Mouse (Mus musculus): ENCODE results near the gene Lama5.
A peak's percentile ranks its signal among the peaks of the same experiment; 100 is the strongest.
"Not testable (repeated sequence)": the region's sequence is repeated elsewhere in the genome, so short reads cannot be mapped to it uniquely, and the experiment has no call there.

Gene Lama5

DNA sequence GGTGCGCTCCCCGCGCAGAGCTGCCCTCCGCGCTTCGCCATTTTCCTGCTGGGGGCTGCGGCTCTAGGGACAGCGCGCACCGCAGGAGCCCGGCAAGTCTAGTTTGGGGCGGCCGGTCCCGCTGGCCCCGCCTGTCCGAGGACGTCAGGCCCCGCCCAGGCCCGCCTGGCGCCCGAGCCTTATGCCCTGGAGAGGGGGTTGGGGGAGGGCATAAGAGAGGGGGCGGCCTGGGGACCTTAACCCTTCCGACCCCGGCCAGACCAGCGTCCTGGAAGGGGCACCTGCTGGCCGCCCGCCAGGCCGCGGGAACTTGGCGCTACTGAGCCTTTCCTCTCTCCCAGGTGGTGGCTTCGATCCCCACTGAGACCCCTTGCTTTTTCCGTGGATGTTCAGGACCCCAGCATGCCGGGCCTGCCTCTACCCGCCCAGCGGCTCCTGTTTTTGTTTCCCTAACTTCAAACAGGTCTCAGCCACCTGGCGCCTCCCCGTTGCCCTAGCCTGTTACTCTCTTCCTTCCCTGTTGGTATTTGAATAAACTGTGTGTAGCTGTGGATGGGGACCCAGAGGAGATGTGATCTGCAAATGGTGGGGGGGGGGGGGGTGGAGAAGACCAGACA, at the start of gene Lama5:
TSS of gene Lama5 (minus strand) at position 98 of the 617 bp plus-strand sequence.
- DNase-seq = peak; percentile 87

GRCm38 (mm10) chr2:180274523-180274922, 48.9 kb upstream of the Lama5 start:
- no peak for DNase-seq

DNA sequence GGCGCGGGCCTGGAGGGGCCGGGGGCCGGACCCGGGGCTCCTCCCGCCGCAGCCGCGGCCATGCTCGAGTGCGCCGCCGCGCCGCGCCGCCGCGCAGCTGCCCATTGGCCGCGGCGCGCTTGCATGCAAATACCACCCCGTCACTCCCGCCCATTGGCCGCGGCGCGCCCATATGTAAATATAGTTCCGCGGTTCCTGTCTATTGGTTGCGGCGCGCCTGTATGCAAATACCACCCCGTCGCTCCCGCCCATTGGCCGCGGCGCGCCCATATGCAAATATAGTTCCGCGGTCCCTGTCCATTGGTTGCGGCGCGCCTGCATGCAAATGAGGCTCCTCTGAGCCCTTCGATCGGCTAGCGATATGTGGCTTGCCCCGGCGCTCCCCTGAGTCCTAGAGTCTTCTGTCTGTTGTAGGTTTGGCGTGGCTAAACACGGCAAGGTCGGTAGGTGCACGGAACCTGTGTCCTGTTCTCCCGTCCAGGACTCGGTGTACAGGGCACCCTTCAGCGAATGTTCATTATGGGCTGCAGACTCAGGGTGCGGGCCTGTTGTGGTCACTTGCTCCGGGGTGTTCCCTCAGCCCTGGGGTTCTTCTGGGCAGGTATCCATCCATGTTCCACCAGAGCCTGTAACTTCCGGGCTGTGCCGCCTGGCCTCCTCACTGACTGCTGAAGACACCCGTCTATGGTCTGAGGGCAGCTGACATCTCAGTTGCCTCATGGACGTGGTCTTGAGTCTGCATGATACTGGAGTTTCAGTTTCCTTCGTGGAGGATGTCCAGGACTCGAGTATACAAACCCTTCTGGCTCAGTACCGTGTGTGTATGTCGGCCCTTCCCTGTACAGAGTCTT, 48.0 kb upstream of the Lama5 start, which contains the start of gene Cables2:
TSS of gene Cables2 (minus strand) at position 103 of the 851 bp plus-strand sequence.
- DNase-seq = peak; percentile 92

- DNase-seq = no peak
Observed at GRCm38 (mm10) chr2:180272884-180273321, 47.2 kb upstream of the Lama5 start.

DNA sequence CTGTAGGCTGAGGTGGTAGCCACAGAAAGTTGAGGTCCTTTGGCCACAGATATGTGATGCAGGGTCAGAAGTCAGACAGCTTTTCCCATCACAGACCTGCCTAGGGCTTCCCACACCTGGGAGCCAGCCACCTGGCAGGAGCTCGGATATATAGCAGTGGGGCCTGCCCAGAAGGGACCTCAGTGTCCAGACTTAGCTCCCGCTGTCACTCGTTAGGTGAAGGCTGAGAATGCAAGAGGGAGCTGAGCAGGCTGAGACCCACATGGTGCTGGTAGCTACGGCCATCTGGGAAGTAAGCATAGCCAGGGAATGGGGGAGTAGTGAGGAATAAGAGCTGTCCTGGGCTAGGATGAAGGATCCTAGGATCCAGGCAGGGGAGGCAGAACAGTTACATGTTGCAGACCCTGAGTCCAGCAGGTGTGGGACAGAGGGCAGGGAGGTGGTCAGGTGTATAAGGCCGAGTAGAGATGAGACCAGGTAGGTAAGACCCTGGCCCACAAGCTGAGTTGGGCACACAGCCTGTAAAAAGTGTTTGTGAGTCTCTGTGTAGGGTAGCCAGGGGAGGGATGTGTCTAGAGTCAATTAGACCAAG, 46.2 kb upstream of the Lama5 start:
- no peak for DNase-seq

GRCm38 (mm10) chr2:180270537-180271255, 45.0 kb upstream of the Lama5 start:
- DNase-seq = no peak

DNA sequence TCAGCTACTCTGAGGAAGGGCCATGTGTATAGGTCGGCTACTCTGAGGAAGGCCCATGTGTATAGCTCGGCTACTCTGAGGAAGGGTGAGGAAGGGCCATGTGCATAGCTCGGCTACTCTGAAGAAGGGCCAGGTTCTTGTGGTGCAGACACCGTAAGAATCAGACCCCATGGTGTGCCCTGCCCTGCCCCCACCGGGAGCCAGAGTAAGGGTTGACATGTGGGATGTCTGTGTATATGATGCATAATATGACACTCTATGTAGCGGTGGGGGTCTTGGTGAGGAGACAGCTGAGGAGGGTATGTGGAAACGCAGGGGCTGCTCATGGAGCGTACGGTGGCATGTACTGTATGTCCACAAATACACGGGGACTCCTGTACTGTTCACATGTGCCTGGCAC, 43.7 kb upstream of the Lama5 start:
- DNase-seq = no peak

- no peak for DNase-seq
Observed at GRCm38 (mm10) chr2:180267955-180268354, 42.3 kb upstream of the Lama5 start.

GRCm38 (mm10) chr2:180262891-180263290, 37.2 kb upstream of the Lama5 start:
- no peak for DNase-seq

DNA sequence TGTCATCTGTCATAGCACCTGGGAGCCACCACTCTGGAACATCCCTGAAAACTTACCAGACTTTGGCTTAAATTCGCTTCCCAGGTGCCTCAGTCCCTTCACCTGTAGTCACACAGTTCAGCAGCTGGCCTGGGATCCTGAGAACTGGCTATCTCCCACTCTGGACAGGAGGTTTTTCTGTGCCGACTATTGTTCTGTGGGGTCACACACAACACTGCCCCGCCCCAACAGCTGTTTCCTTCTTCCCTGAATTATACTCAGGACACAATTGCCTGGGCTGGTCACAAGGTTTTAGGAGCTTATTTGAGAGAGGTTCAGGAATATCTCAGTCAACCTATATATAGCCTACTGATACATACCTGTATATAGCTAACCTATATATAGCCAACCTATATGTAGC, 36.8 kb upstream of the Lama5 start:
- DNase-seq = no peak

DNA sequence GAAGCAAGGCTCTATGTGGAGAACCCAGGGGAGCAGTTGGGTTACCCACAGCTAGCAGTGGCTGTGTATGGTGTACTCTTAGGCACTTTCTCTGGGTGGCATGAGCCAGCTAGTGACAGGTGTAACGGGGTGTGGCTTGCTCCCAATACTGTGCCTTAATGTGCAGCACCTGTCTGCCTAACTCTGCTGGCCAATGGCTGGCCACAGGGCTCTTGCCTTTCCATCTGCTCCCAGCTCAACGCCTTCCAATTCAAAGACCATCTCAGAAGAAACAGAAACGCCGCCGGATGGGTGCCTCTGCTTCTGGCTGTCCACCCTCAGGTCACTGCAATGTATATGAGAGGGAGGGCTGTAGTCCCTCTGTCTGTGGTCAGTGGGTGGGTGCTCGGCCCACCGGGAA, 36.2 kb upstream of the Lama5 start:
- no peak for DNase-seq

DNA sequence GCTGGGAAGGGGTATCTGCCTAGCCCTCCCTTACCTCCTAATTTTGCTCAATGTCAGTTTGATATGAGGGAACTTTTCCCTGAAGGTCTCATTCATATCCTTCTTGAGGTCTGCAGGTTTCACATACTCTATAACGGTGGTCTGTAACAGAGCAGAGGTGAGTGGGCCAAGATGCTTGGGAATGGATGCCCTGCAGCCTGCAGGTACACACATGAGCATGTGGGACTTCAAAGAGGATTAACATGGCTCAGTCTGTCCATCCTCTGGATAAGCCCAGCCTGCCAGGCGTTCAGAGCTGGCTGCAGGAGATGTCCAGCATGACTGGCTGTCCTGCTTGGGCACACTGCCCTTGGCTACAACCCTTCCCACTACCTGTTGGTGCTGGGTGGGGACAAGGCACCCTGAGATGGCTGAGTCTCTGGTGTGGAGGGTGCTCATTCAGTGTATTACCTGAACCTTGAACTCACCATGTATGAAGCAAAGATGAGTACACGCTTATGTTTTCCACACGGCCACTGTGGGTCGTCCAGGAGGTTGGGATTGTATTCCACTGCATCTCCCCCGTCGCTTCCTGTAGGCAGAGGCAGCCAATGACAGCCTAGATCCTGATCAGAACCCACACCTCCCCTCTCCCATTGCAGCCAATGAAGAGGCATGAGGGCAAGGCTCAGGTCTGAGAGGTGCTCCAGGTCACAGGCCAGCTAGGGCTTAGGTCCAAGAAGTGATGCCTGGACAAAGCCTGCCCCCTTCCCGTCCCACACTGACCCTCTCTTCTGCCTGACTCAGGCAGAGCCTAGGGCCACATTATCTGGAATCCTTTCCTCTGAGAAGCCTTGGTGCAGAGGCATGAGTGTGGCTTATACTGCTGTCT, 35.2 kb upstream of the Lama5 start:
- no peak for DNase-seq

DNA sequence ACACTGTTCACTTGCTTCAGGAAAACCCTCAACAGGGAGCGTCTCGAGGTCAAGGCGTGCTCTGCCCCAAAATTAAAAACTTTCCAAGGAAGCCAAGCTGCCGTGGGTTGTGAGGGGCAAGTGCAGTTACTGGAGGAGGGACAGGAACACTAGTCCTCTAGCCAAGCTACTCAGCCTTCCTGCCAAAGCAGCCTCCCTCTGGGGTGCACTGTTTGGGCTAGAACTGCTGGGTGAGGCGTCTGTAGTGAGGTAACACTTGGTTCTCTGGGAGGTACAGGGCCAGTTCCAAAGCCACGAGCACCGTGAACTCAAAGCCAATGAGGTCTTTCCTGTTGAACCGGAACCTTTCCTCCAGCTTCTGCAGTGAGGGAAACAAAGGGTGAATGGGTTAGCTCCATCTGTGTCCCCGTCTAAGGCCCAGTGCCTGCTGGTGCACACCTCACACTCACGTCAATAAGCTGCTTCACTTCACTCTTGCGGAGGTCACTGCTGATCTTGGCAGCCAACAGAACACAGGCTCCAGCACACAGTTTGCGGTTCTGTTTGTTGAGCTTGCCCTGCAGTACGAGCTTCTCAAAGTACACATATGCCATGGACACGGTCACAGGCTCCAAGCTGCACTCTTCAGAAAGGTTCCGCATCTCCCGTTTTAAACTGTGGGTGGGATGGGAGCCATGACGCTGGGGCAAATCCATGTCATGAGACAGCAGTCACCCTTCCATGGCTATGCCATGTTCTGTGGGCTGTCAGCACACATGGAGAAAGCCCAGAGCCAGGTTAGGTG, 34.4 kb upstream of the Lama5 start:
- not testable (repeated sequence) for DNase-seq

GRCm38 (mm10) chr2:180258951-180259484, 33.4 kb upstream of the Lama5 start:
- DNase-seq = not testable (repeated sequence)

GRCm38 (mm10) chr2:180257963-180258865, 32.6 kb upstream of the Lama5 start:
- no peak for DNase-seq

DNA sequence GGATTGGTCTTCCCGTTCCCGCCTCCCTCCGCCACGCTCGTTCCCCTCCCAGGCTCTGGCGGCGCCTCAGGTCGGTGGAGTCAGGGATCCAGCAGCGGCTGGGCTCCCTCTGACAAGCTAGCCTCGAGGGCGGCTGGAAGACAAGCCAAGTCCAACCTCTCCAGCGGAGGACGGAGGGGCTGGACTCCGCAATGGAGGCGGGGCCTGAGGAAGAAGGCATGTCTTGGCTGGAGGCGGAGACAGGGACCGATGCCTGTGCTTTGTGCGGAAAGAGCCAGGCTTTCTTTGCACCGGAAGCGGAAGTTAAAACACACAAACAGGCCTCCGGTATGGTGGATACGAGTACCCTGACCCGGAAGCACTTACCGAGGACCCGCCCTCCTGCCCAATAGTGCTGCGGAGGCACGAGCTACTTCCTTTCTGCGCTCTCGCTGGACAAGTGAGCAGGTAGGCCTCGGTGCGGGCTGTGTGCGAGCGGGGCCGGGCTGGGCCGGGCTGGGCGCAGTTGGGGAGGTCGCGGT, 31.4 kb upstream of the Lama5 start, which contains the start of gene Rps21:
TSS of gene Rps21 (plus strand) at position 377 of the 521 bp plus-strand sequence.
- peak; percentile 97 for DNase-seq

GRCm38 (mm10) chr2:180256296-180257000, 30.8 kb upstream of the Lama5 start:
- DNase-seq = no peak

GRCm38 (mm10) chr2:180255701-180256100, 30.0 kb upstream of the Lama5 start:
- no peak for DNase-seq

All from kidney, adult 18-20 months (tissue).